In genomic region chr12:85292906-85293305, GRCm38 (mm10) we compare ENCODE assay signal across 28 mouse cellular contexts. TPM values are rescaled to one million over a fixed set of nuclear protein-coding genes. Genes with fewer than 3 reads are reported as not detected.
DNase-seq lines count a peak whose midpoint lies in the region; ATAC-seq and TF ChIP-seq lines count a peak whose summit lies in the region.
"Had no signal": no experiment of that assay in that cellular context is flagged by ENCODE, and none has a peak within 500 bp of the region (broad histone marks: within the 10 kb centered on the region; RNA-seq: fewer than 3 reads in every experiment).

No protein-coding gene starts in this region.

- no peak overlapping the region for H3K4me3 ChIP-seq in kidney, adult 2 months (ENCODE audit: insufficient read depth, low read depth, low read length)
- no peak overlapping the region for H3K4me3 ChIP-seq in kidney, embryonic 16.5 days (ENCODE audit: low read length)
- no peak overlapping the region for H3K4me3 ChIP-seq in liver, postnatal 0 days (ENCODE audit: low read depth, low read length)
- H3K4me3 ChIP-seq in liver, embryonic 11.5 days (ENCODE audit: low read depth, low read length), result no peak overlapping the region
- H3K4me3 ChIP-seq in MEL (ENCODE audit: control insufficient read depth in 1 of 2, insufficient read depth in 1 of 2, low read depth in 2 of 2, low read length in 2 of 2), result no peak overlapping the region
- H3K4me3 ChIP-seq in heart, embryonic 12.5 days, result no peak overlapping the region
- H3K4me3 ChIP-seq: forebrain, embryonic 13.5 days; hindbrain, embryonic 10.5 days; hindbrain, embryonic 15.5 days; neural tube, embryonic 12.5 days had no signal

- H3K36me3 ChIP-seq in kidney, adult 2 months (ENCODE audit: control insufficient read depth, insufficient read depth, low read length), result no peaks in the 10 kb centered on the region
- peaks cover 7% of the 10 kb centered on the region for H3K36me3 ChIP-seq in kidney, embryonic 16.5 days (ENCODE audit: insufficient read depth, low read length)
- no peaks in the 10 kb centered on the region for H3K36me3 ChIP-seq in liver, postnatal 0 days (replicated peaks; ENCODE audit: insufficient read depth, low read length)
- no peaks in the 10 kb centered on the region for H3K36me3 ChIP-seq in liver, embryonic 11.5 days (ENCODE audit: control insufficient read depth, insufficient read depth, low read length)
- peaks cover 0 to 6% of the 10 kb centered on the region in 2 experiments; a peak in 2 of 4 replicates for H3K36me3 ChIP-seq in MEL (ENCODE audit: control insufficient read depth in 1 of 2, insufficient read depth in 2 of 2, low read length in 2 of 2)
- no peaks in the 10 kb centered on the region for H3K36me3 ChIP-seq in heart, embryonic 12.5 days
- H3K36me3 ChIP-seq: hindbrain, embryonic 15.5 days; neural tube, embryonic 12.5 days had no signal

- H3K9ac ChIP-seq in kidney, embryonic 16.5 days (replicated peaks; ENCODE audit: low read length), result no peak overlapping the region
- no peak overlapping the region for H3K9ac ChIP-seq in liver, postnatal 0 days (replicated peaks)
- H3K9ac ChIP-seq in liver, embryonic 11.5 days (ENCODE audit: low read depth, low read length), result no peak overlapping the region
- H3K9ac ChIP-seq in MEL (ENCODE audit: control insufficient read depth, low read depth, low read length, poor library complexity, severe bottlenecking), result no peak overlapping the region
- H3K9ac ChIP-seq in heart, embryonic 12.5 days, result no peak overlapping the region
- H3K9ac ChIP-seq: forebrain, embryonic 13.5 days; hindbrain, embryonic 15.5 days; neural tube, embryonic 12.5 days had no signal

- no peak for TF ChIP-seq CTCF in kidney, adult 2 months (conservative IDR thresholded peaks at IDR 0.05; ENCODE audit: insufficient read depth, insufficient read length, low read depth, low read length)
- TF ChIP-seq CTCF in liver, postnatal 0 days (IDR thresholded peaks at IDR 0.05; ENCODE audit: low read depth), result peak; percentile 33
- TF ChIP-seq CTCF in MEL (IDR thresholded peaks at IDR 0.05 in 2 of 3, conservative IDR thresholded peaks at IDR 0.05 in 1 of 3; ENCODE audit: control insufficient read depth in 1 of 3, insufficient read depth in 1 of 3, low read depth in 2 of 3, low read length in 3 of 3, poor library complexity in 1 of 3, severe bottlenecking in 1 of 3), result peak in 2 of 3 experiments; percentile 29 to 50; a peak in 3 of 6 replicates

- ATAC-seq in kidney, embryonic 16.5 days (ENCODE audit: low FRiP score, low TSS enrichment), result no peak
- ATAC-seq in liver, postnatal 0 days, result no peak
- no peak for ATAC-seq in liver, embryonic 11.5 days (replicated peaks; ENCODE audit: low FRiP score)
- no peak for ATAC-seq in activated CD4-positive, CD25-positive, alpha-beta regulatory T cell, adult 4 months
- ATAC-seq in heart, embryonic 12.5 days (ENCODE audit: insufficient number of reproducible peaks, low FRiP score), result no peak
- ATAC-seq: forebrain, embryonic 13.5 days; midbrain, embryonic 16.5 days had no signal

- no peak overlapping the region for H3K27ac ChIP-seq in kidney, adult 2 months (ENCODE audit: insufficient read depth, low read depth, low read length)
- H3K27ac ChIP-seq in kidney, embryonic 16.5 days (ENCODE audit: low read length), result no peak overlapping the region
- no peak overlapping the region for H3K27ac ChIP-seq in liver, postnatal 0 days (ENCODE audit: low read depth)
- no peak overlapping the region for H3K27ac ChIP-seq in liver, embryonic 11.5 days (ENCODE audit: low read depth, low read length)
- H3K27ac ChIP-seq in MEL (ENCODE audit: control insufficient read depth, low read depth, low read length), result no peak overlapping the region
- H3K27ac ChIP-seq in heart, embryonic 12.5 days (ENCODE audit: poor library complexity, severe bottlenecking), result no peak overlapping the region
- H3K27ac ChIP-seq: forebrain, embryonic 13.5 days; hindbrain, embryonic 10.5 days; hindbrain, embryonic 15.5 days; neural tube, embryonic 12.5 days had no signal

- no peaks in the 10 kb centered on the region for H3K79me2 ChIP-seq in MEL (ENCODE audit: control insufficient read depth, insufficient read depth, low read length, poor library complexity)

- H3K9me3 ChIP-seq in kidney, embryonic 16.5 days (ENCODE audit: low read length), result peaks cover 15% of the 10 kb centered on the region
- no peaks in the 10 kb centered on the region for H3K9me3 ChIP-seq in liver, postnatal 0 days (ENCODE audit: low read length)
- H3K9me3 ChIP-seq in liver, embryonic 11.5 days (ENCODE audit: control insufficient read depth, low read length), result peaks cover 3% of the 10 kb centered on the region; the same call in 1 of the 2 replicates
- H3K9me3 ChIP-seq in MEL (replicated peaks; ENCODE audit: insufficient read depth, low read length), result no peaks in the 10 kb centered on the region
- peaks cover 5% of the 10 kb centered on the region; the same call in 1 of the 2 replicates for H3K9me3 ChIP-seq in heart, embryonic 12.5 days (replicated peaks)
- H3K9me3 ChIP-seq: hindbrain, embryonic 15.5 days had no signal

- peak; percentile 17 for DNase-seq in kidney, adult 2 months
- DNase-seq in liver, postnatal 0 days, result no peak
- DNase-seq in liver, embryonic 11.5 days (ENCODE audit: low spot score), result no peak
- DNase-seq in A20 (ENCODE audit: low read depth, low spot score) (peak; percentile 49), MEL (ENCODE audit: low read depth, low spot score) (peak; percentile 41)
- DNase-seq: adrenal gland, postnatal 10 days; cerebellum, adult 11 months; cerebellum, adult 9-10 months; cerebellum, postnatal 36 days; gastrocnemius, postnatal 36 days; heart, adult 18-20 months; heart, postnatal 14 days; kidney, adult 9 months; kidney, postnatal 25 days; layer of hippocampus, postnatal 36 days; liver; lung, adult 18-20 months; right cerebral cortex, postnatal 4 days; thymus, postnatal 14 days had no signal

- TF ChIP-seq RAD21 in MEL (IDR thresholded peaks at IDR 0.05; ENCODE audit: low read depth, low read length), result peak; percentile 45

- H3K27me3 ChIP-seq in kidney, adult 2 months (replicated peaks; ENCODE audit: control insufficient read depth, insufficient read depth, low read length), result no peaks in the 10 kb centered on the region
- peaks cover 3% of the 10 kb centered on the region; the same call in 1 of the 2 replicates for H3K27me3 ChIP-seq in kidney, embryonic 16.5 days (ENCODE audit: insufficient read depth, low read length)
- H3K27me3 ChIP-seq in liver, postnatal 0 days (ENCODE audit: insufficient read depth, low read length), result peaks cover 19% of the 10 kb centered on the region
- peaks cover 16% of the 10 kb centered on the region for H3K27me3 ChIP-seq in liver, embryonic 11.5 days (replicated peaks; ENCODE audit: control insufficient read depth, insufficient read depth, low read length)
- H3K27me3 ChIP-seq in MEL (ENCODE audit: control insufficient read depth in 1 of 2, insufficient read depth in 2 of 2, low read length in 2 of 2), result no peaks in the 10 kb centered on the region; a peak in 1 of 4 replicates
- H3K27me3 ChIP-seq in heart, embryonic 12.5 days (replicated peaks), result peaks cover 14% of the 10 kb centered on the region
- H3K27me3 ChIP-seq: forebrain, embryonic 13.5 days; hindbrain, embryonic 15.5 days; neural tube, embryonic 12.5 days had no signal

- H3K4me2 ChIP-seq in kidney, embryonic 16.5 days (replicated peaks; ENCODE audit: low read depth, low read length), result no peak overlapping the region
- H3K4me2 ChIP-seq in liver, postnatal 0 days (ENCODE audit: low read depth, low read length), result no peak overlapping the region
- no peak overlapping the region for H3K4me2 ChIP-seq in liver, embryonic 11.5 days
- H3K4me2 ChIP-seq in heart, embryonic 12.5 days, result no peak overlapping the region
- H3K4me2 ChIP-seq: forebrain, embryonic 13.5 days; hindbrain, embryonic 15.5 days; midbrain, embryonic 11.5 days; neural tube, embryonic 12.5 days had no signal

- TF ChIP-seq EP300 in liver, postnatal 0 days (IDR thresholded peaks at IDR 0.05; ENCODE audit: low read depth), result no peak
- TF ChIP-seq EP300 in MEL (IDR thresholded peaks at IDR 0.05; ENCODE audit: low read depth in 1 of 2, low read length in 2 of 2), result no peak

- peaks cover 25% of the 10 kb centered on the region for H3K4me1 ChIP-seq in kidney, adult 2 months (ENCODE audit: control insufficient read depth, insufficient read depth, low read length)
- peaks cover 36% of the 10 kb centered on the region for H3K4me1 ChIP-seq in kidney, embryonic 16.5 days (ENCODE audit: insufficient read depth, low read length)
- H3K4me1 ChIP-seq in liver, postnatal 0 days (ENCODE audit: insufficient read depth), result peaks cover 6% of the 10 kb centered on the region; the same call in 1 of the 2 replicates
- 0 out of 2 replicates have a peak, but pooled peaks cover 5% of the 10 kb centered on the region for H3K4me1 ChIP-seq in liver, embryonic 11.5 days (replicated peaks; ENCODE audit: control insufficient read depth, insufficient read depth, low read length)
- H3K4me1 ChIP-seq in MEL (ENCODE audit: control insufficient read depth in 1 of 2, insufficient read depth in 2 of 2, low read length in 2 of 2), result peaks cover 3 to 8% of the 10 kb centered on the region in 2 experiments
- H3K4me1 ChIP-seq in heart, embryonic 12.5 days (replicated peaks), result peaks cover 14% of the 10 kb centered on the region

- TF ChIP-seq POLR2A in kidney, adult 2 months (IDR thresholded peaks at IDR 0.05; ENCODE audit: low read depth, low read length), result no peak
- TF ChIP-seq POLR2A in MEL (IDR thresholded peaks at IDR 0.05; ENCODE audit: control insufficient read depth in 1 of 2, insufficient read depth in 1 of 2, low read depth in 1 of 2, low read length in 2 of 2, poor library complexity in 1 of 2), result no peak

RNA-seq across cellular contexts. Expression of gene Zc2hc1c, which starts 4.5 kb away (rescaled TPM):
- 2.8 and 3.2 TPM in 2 replicates for polyA plus RNA-seq in kidney, adult 2 months (2012; rRNA removed)
- 4.1 and 4.4 TPM in 2 replicates for polyA plus RNA-seq in kidney, embryonic 16.5 days (2015; fragmentation: Nextera tagmentation; extraction: Ambion mirVana)
- polyA plus RNA-seq in liver, postnatal 0 days (2015; fragmentation: Nextera tagmentation; extraction: Ambion mirVana), result 0.12 and 0.22 TPM in 2 replicates
- polyA plus RNA-seq in liver, embryonic 11.5 days (2014; fragmentation: Nextera tagmentation; extraction: Ambion mirVana), result 0.43 and 0.49 TPM in 2 replicates
- total RNA-seq in MEL (2012; rRNA removed), result 0.03 and 0.04 TPM in 2 replicates
- under 1 TPM in 1 of 2 experiments, not detected in 1; 0.39 TPM for polyA plus RNA-seq in MEL (2012; ENCODE audit: insufficient read depth in 1 of 2, insufficient read length in 2 of 2, low read depth in 1 of 2, low replicate concordance in 2 of 2, missing spikeins in 1 of 2)
- polyA plus RNA-seq in activated CD4-positive, CD25-positive, alpha-beta regulatory T cell, adult 4 months (2017; shearing (Covaris generic)), result under 1 TPM; 0.21 to 0.27 TPM
- 0.81 and 0.96 TPM in 2 replicates for polyA plus RNA-seq in heart, embryonic 12.5 days (2016; fragmentation: Nextera tagmentation; extraction: Ambion mirVana)

RNA-seq across cellular contexts. Expression of gene Acyp1, which starts 4.7 kb away (rescaled TPM):
- polyA plus RNA-seq in kidney, adult 2 months (2012; rRNA removed), result 9.6 and 19.1 TPM in 2 replicates
- 57.4 and 57.5 TPM in 2 replicates for polyA plus RNA-seq in kidney, embryonic 16.5 days (2015; fragmentation: Nextera tagmentation; extraction: Ambion mirVana)
- 27.8 and 29.9 TPM in 2 replicates for polyA plus RNA-seq in liver, postnatal 0 days (2015; fragmentation: Nextera tagmentation; extraction: Ambion mirVana)
- 88.3 and 92.2 TPM in 2 replicates for polyA plus RNA-seq in liver, embryonic 11.5 days (2014; fragmentation: Nextera tagmentation; extraction: Ambion mirVana)
- 51.2 and 54.5 TPM in 2 replicates for total RNA-seq in MEL (2012; rRNA removed)
- polyA plus RNA-seq in MEL (2012; ENCODE audit: insufficient read depth in 1 of 2, insufficient read length in 2 of 2, low read depth in 1 of 2, low replicate concordance in 2 of 2, missing spikeins in 1 of 2), result 10 to 100 TPM in 1 of 2 experiments, not detected in 1; 47.4 TPM
- polyA plus RNA-seq in activated CD4-positive, CD25-positive, alpha-beta regulatory T cell, adult 4 months (2017; shearing (Covaris generic)), result 10 to 100 TPM; 47.4 to 52.5 TPM
- polyA plus RNA-seq in heart, embryonic 12.5 days (2016; fragmentation: Nextera tagmentation; extraction: Ambion mirVana), result 70.0 and 75.1 TPM in 2 replicates

RNA-seq across cellular contexts. Expression of gene Mlh3, which starts 22.5 kb away (rescaled TPM):
- 8.1 and 9.6 TPM in 2 replicates for polyA plus RNA-seq in kidney, adult 2 months (2012; rRNA removed)
- 9.7 and 10.9 TPM in 2 replicates for polyA plus RNA-seq in kidney, embryonic 16.5 days (2015; fragmentation: Nextera tagmentation; extraction: Ambion mirVana)
- polyA plus RNA-seq in liver, postnatal 0 days (2015; fragmentation: Nextera tagmentation; extraction: Ambion mirVana), result 1.4 and 1.6 TPM in 2 replicates
- polyA plus RNA-seq in liver, embryonic 11.5 days (2014; fragmentation: Nextera tagmentation; extraction: Ambion mirVana), result 6.1 and 7.8 TPM in 2 replicates
- total RNA-seq in MEL (2012; rRNA removed), result 7.3 and 8.5 TPM in 2 replicates
- 1 to 10 TPM in 1 of 2 experiments, not detected in 1; 8.6 TPM for polyA plus RNA-seq in MEL (2012; ENCODE audit: insufficient read depth in 1 of 2, insufficient read length in 2 of 2, low read depth in 1 of 2, low replicate concordance in 2 of 2, missing spikeins in 1 of 2)
- 10 to 100 TPM in 1 of 2 experiments, 1 to 10 TPM in 1; 10.0 to 10.4 TPM for polyA plus RNA-seq in activated CD4-positive, CD25-positive, alpha-beta regulatory T cell, adult 4 months (2017; shearing (Covaris generic))
- 7.3 and 7.9 TPM in 2 replicates for polyA plus RNA-seq in heart, embryonic 12.5 days (2016; fragmentation: Nextera tagmentation; extraction: Ambion mirVana)

RNA-seq across cellular contexts. Expression of gene Nek9, which starts 46.3 kb away (rescaled TPM):
- 24.9 and 27.8 TPM in 2 replicates for polyA plus RNA-seq in kidney, adult 2 months (2012; rRNA removed)
- 20.7 and 23.9 TPM in 2 replicates for polyA plus RNA-seq in kidney, embryonic 16.5 days (2015; fragmentation: Nextera tagmentation; extraction: Ambion mirVana)
- polyA plus RNA-seq in liver, postnatal 0 days (2015; fragmentation: Nextera tagmentation; extraction: Ambion mirVana), result 4.1 and 4.5 TPM in 2 replicates
- polyA plus RNA-seq in liver, embryonic 11.5 days (2014; fragmentation: Nextera tagmentation; extraction: Ambion mirVana), result 7.2 and 9.4 TPM in 2 replicates
- 19.0 and 23.4 TPM in 2 replicates for total RNA-seq in MEL (2012; rRNA removed)
- 10 to 100 TPM in 1 of 2 experiments, not detected in 1; 32.2 TPM for polyA plus RNA-seq in MEL (2012; ENCODE audit: insufficient read depth in 1 of 2, insufficient read length in 2 of 2, low read depth in 1 of 2, low replicate concordance in 2 of 2, missing spikeins in 1 of 2)
- polyA plus RNA-seq in activated CD4-positive, CD25-positive, alpha-beta regulatory T cell, adult 4 months (2017; shearing (Covaris generic)), result 10 to 100 TPM; 12.2 to 12.4 TPM
- polyA plus RNA-seq in heart, embryonic 12.5 days (2016; fragmentation: Nextera tagmentation; extraction: Ambion mirVana), result 33.8 and 33.9 TPM in 2 replicates

Comparison
In these comparisons a context has a peak if more than half of its experiments do, and no peak if none do; other contexts are left out.
1. DNase-seq: peak in kidney, adult 2 months (single experiment), A20 (single experiment) and MEL (single experiment); none in liver, postnatal 0 days (single experiment) and liver, embryonic 11.5 days (single experiment).